Mouse (Mus musculus): ENCODE data around the gene Acaca.

Acaca gene

DNA sequence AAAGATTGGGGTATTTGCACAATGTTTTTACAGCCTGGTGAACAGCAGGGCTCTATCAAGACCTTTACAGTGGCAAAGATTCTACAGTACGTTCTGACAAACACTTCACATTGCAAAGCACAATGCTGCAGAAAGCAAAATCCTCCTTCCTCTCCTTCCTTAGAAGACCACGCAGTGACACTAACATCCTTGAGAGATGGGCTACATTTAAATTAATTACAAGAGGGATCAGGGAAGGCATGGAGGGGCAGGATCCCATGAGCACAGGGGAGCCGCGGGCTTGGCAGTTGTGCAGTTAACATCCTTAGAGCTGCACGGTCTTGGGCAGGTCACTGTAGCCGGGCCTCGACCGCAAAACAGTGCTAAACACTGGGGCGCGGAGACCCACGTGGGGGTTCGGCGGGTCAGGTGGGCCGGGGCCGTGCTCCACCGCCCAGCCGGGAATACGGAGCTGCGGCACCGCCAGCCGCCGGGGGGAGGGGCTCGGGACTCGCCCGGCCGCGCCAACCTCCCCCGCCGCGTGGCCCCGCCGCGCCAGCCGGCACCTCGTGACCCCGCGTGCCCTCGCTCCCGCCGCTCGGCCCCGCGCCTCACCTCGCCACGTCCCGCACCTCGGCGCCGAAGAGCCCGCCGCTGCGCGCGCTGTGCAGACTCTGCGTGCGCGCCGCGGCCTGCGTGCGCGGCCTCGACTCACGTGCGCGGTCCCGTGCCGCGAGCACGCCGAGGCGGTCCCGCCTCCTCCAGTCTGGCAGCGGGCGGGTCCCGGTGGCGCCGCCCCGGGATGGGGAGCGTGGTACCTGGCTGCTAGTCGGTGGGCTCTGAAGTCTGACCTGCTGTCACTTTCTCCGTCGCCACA lies at the start of gene Acaca, which contains the start of gene Tada2a:
Gene Acaca (plus strand): TSS at position 730 of the 856 bp plus-strand sequence.
Gene Tada2a (minus strand): TSS at position 658 of the 856 bp plus-strand sequence.
- DNase-seq (ENCODE audit: low read depth, low spot score): peak; percentile 38

DNA sequence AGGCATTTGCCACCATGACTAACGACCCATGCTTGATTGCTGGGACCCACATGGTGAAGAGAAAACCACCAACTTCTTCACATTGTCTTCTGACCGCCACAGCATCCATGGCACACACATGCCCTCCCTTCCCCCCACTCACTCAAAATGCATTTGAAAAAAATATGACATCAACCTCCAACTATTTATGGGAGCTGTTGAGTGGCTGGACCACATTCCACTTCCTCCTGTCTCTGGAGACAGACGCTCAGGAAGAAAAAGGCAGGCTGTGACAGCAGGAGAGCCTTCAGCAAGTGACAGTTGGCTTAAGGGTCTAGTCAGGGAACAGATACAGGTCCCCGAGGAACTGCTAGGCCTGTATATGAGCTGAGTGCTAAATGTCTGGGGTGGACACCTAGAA lies 49.6 kb upstream of the Acaca start:
- no peak for DNase-seq (ENCODE audit: low read depth, low spot score)

DNA sequence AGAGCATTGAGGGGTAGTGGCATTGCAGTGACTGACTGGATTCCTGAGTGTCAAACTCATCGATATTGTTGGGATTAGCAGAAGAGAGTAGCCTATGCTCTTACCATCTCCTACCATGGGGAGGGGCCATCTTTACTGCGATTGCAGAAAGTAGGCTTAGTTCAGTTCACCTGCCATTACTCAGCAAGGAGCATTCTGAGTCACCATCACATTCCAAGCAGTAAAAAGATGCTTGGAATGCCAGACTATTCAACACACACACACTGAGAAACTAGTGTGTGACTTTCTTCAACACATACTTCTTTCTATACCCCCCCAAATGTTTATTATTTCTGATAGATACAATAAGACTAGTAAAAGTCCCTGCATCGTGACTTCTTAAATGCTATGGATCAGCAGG lies 49.1 kb upstream of the Acaca start:
- DNase-seq (ENCODE audit: low read depth, low spot score): no peak

DNA sequence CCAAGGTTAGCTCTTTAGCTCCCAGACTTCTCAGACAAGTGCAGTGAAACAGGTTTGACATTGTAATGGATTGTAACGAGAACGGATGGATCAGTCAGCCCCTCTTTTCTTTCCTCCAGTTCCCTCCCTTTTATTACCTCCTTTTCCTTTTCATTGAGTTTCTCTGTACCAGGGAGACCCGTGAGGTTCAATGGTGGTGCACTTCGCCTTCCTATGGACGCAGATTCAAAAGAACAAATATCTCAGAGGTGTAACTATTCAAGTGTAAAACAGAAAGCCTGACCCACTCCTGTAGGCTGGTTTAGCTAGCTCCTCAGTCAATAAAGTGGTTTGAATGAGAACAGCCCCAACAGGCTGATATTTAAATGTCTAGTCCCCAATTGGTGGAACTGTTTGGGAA lies 47.6 kb upstream of the Acaca start:
- no peak for DNase-seq (ENCODE audit: low read depth, low spot score)

DNA sequence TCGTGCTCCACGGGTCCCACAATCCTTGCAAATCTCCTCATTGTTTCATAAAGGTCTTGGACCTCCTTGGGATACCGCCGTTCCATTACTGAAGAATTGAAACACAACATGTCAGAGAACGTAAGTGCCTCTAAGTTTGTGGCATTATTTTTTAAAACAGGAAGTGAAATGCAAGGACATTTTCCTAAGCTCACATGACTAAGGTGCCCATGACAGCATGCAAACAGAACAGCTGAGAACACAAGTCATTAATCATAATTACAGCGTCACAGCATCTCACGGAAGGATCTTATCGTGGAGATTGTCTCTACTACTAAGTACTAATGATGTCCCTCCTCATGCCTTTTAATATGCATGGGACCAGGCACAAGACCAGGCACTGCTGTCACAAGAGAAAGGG lies 38.9 kb upstream of the Acaca start:
- DNase-seq (ENCODE audit: low read depth, low spot score): no peak

DNA sequence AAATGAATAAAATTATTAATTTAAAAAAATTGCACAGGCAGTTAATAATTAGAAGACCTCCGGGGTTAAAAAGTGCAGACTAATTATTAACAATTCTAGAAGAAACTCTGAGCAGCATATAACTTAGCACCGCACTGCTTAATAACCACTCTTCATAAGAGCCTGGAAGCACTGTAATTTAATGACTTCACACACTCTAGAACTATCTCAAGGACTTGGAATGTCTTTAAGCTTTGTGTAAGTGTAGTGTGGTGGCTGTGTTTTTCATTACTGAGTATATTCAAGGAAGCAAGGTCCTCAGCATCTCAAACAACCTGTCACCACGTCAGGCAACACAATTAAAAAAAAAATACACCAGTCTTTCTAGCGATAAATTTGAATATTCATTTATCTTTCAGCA lies 34.4 kb upstream of the Acaca start:
- no peak for DNase-seq (ENCODE audit: low read depth, low spot score)

DNA sequence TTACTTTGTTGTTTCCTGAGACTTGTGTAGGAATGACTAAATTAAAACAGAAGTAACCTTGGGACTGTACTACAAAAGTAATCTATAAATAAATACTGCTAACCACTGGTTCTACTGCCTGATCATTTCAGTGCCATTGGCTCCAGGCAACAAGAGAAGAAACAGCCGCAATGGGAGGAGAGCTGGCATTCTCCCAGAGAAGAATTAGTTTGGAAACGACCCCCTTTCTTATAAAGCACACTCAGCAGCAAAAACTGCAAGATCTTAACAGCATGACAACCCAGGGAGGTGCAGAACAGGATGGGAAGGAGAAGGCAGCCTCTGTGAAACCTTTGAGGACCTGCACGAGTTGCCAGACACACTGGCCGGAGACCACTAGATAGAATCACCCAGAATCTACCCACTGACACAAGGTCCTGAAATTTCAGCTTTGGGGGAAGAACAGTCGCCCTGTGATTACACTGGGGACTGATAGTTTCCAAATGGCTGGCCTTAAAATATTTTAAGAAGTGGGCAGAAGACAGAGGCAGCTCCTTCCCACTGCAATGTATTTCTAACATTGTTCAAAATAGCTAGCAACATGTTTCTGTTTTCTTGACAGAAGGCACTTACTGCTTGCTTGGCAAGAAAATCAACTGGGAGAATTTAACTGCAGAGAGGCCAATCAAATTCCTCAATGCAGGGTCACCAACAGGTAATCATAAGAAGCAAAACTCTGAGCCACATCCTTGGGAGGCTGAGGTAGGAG lies 32.0 kb upstream of the Acaca start:
- no peak for DNase-seq (ENCODE audit: low read depth, low spot score)

DNA sequence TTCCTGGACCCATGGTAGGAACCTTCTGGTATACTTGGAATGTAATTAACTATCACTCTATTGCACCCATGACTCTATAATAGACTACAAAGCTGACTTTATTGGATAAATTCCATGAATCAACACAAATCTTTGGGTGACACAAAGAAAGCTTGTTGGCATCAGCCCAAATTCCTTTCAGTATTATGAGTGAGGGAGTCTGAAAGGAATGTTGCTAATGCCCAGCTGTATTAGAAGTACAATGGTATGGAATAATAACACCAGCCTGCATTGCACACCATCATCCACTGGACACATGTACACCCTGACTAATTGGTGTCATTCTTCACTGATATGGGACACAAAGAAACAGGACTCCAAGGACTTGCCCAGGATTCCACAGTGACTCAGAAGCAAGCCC lies 28.3 kb upstream of the Acaca start:
- no peak for DNase-seq (ENCODE audit: low read depth, low spot score)

DNA sequence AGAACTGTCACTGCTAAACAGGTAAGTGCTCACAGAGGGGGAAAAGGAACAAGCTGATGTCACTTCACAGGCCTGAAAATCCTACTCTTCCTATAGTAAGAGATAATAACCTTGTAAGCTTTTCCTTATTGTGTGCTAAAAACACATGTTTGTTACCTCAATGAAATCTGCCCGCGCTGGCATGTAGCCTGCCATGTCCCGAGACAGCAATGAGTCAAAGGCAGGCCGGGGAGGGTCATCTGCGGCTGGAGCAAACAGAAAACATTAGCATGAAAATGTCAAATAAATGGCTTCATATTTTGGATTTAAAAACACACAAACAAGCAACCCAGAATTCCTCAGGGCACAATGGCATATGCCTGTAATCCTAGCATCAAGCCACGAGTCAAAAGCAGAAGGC lies 25.4 kb upstream of the Acaca start:
- DNase-seq (ENCODE audit: low read depth, low spot score): no peak

DNA sequence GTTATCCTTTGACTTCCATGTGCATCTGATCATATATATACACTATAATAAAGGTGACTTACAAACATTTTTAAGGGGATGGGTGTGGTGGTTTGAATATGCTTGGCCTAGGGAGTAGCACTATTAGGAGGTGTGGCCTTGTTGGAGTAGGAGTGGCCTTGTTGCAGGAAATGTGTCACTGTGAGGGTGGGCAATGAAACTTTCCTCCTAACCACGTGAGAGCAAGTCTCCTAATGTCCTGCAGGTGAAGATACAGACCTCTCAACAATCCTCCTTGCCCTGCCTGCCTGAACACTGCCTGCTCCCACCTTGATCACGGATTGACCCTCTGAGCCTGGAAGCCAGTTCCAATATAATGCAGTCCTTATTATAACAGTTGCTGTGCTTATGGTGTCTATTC lies 22.3 kb upstream of the Acaca start:
- no peak for DNase-seq (ENCODE audit: low read depth, low spot score)

DNA sequence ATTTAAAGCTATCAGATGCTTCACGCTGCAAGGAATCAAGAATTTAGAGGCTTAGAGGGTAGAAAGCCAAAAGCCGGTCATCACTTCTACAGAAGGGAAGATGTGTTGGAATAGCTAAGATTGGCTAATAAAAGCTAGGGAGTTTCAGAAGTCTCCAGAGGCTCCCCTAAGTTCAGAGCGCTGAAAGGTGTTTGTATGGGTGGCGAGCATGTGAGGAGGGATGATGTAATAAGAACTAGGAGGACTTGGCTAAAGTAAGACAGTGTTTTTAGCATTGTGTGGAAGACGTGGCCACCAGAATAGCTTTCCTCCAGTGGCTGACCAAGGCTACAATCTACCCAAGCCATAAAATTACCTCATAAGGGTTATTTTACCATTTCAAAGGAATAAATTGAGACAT lies 15.8 kb upstream of the Acaca start:
- no peak for DNase-seq (ENCODE audit: low read depth, low spot score)

DNA sequence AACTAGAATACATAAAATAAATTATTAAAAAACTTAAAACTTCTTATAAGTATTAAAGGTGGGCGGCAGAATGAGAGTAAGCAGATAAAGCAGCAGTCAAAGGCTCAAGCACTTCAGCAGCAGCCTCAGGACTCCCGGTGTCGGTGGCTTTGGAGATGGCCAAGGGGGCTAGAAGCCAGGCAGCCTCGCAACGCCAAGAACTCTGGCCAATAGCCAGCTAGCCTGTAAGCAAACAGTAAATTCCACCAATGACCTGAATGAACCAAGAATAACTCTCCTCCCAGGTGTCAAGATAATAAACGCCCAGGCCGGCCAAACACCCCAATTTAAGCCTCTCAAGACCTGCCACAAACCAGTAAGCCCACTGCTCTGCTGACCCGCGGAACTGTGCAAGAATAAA lies 13.8 kb upstream of the Acaca start:
- no peak for DNase-seq (ENCODE audit: low read depth, low spot score)

DNA sequence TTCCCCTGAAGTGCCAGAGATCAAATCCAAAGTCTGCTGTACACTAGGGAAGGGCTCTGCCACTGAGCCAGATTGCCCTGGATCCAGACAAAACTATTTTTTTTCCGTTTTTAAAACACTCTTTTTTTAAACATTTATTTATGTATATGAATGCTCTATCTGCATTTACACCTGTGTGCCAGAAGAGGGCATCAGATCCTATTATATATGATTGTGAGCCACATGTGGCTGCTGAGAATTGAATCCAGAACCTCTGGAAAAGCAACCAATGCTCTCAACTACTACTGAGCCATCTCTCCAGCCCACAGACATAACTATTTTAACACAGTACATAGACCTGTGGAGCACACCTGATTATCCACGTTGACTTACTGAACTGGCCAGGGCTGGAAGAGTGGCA lies 13.3 kb upstream of the Acaca start:
- DNase-seq (ENCODE audit: low read depth, low spot score): no peak

DNA sequence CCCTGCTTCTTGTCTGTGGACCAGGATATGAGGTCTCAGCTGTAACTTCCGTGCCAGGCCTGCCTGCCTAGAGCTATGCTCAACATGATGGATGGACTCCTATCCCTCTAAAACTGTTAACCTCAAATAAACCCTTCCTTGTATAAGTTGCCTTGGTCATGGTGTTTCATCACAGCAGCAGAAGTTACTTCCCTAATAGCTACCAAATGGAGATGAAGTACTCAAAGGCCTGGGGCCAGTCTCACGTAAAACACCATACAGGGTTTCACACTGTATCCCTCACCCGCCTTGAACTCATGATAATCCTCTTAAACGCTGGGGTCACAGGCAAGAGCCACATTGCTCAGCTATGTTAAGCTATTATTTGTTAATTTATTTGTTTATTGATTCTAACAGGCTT lies 12.0 kb upstream of the Acaca start:
- no peak for DNase-seq (ENCODE audit: low read depth, low spot score)

DNA sequence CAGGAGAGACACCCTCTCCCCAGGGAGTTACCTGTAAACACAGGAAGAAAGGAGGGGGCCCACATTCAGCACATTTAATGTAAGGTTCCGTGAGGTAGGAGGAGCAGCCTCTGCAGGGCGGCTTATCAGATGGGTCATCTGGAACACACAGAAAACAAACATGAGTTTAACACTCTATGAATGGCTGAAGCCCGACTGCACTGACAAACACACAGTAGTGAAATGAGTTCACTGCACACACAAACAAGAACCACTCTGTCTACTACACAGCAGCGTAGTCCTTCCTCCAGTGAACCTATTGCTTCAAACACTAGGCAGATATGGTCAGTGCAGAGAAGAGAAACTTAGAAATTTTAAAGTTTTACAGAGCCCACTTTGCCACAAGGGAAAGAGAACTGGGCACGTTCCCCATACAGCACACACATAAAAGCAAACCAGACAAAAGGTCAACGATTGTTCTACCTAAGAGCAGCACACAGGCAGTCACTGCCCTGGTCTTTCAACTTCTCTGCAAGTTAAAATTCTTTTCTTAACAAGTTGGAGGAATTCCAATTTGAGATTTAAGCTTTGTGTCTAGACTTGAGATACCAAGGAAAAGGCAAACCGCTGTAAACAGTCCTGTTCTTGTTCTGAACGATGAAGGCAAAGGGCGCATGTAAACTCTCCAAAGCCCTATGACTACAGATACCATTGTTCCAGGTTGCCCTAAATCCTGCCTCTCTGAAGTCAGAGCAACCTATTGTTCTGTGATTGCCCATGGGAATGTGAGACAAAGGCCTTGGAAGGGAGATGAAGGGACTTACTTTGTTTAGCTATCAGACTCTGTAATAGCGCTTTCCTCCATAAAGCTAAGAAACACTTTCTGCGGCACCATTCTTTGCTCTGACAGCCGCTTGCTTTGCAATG lies 8.2 kb upstream of the Acaca start:
- DNase-seq (ENCODE audit: low read depth, low spot score): no peak

DNA sequence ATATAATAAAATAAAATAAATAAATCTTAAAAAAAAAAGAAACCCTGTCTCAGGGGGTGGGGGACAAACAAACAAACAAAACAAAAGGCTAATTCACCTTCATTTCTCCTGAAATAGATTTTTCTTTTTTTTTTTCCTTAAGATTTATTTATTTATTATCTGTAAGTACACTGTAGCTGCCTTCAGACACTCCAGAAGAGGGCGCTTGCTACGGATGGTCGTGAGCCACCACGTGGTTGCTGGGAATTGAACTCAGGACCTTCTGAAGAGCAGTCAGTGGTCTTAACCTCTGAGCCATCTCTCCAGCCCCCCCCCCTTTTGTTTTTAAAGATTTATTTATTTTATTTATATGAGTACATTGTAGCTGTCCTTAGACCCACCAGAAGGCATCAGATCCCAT lies 1.5 kb upstream of the Acaca start:
- DNase-seq (ENCODE audit: low read depth, low spot score): no peak

DNA sequence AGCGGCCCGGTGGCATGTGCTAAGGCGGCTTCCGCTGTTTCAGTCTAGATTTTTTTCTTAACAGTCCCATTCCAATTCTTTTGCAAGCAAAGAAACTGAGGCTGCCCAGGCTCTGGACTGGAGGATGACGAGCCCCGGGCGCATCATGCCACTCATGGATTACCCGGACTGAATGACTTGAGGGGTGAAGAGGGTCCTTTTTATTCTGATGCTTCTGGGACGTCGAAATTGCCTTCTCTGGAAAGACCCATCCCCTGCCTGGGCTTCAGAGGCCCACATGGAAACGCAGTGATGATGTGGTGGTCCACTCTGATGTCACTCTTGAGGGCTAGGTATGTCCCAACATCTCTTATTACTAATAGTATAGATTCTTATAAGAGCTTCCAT lies 320 bp downstream of the Acaca start:
- no peak for DNase-seq (ENCODE audit: low read depth, low spot score)

DNA sequence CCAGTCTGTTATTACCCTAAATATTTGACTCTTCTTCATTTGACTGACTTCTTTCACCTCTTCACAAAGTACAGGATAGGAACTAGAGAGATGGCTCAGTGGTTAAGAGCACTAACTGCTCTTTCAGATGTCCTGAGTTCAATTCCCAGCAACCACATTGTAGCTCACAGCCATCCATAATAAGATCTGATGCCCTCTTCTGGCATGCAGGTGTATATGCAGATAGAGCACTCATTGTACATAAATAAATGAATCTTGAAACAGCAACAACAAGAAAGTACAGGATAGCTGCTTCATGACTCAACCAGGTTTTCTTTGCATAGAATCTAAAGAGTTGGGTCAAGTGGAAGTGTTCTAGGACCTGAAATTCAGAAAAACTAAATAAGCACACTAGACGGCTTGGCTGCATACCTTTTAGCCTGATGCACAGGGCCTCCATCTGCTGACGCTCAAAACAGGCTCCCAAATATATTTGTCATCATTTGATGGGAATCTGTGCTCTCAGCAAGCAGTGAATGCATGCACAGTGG lies 4.9 kb downstream of the Acaca start:
- no peak for DNase-seq (ENCODE audit: low read depth, low spot score)

DNA sequence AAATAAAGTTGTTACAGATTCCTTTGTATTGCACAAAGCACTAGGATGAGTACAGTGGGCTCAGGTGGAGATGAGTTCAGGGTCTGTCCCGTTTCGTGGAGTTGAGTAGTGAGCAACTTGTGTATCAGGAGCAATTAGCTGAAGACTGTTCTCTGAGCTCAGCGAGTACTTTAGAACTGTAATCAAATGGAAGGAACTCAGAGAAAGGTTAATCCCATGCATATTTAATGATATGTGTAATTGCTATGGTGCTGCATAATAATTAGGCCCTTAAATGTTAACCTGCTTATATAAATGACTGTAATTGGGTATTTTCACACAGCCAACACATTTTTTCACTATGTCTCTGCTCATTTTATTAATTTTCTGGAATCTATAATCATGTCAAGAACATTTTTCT lies 7.0 kb downstream of the Acaca start:
- no peak for DNase-seq (ENCODE audit: low read depth, low spot score)

DNA sequence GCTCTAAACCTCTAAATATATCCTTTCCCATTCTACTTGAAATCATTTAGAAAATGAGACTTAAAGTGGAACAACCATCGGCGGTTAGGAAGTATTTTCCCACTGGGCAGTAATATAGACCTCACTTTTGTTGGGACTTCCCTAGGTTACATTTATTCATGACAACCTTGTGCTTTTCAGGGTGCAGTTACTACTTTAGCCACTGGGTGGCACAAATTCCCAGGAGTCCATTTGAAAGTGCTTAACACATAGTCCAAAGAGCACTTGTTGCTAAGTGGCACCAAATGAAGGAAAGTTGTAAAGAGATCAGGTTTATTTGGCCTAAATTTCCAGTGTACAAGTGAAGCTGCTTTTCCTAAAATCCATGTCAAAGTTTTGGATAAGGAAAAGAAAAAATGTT lies 12.3 kb downstream of the Acaca start:
- DNase-seq (ENCODE audit: low read depth, low spot score): no peak

DNA sequence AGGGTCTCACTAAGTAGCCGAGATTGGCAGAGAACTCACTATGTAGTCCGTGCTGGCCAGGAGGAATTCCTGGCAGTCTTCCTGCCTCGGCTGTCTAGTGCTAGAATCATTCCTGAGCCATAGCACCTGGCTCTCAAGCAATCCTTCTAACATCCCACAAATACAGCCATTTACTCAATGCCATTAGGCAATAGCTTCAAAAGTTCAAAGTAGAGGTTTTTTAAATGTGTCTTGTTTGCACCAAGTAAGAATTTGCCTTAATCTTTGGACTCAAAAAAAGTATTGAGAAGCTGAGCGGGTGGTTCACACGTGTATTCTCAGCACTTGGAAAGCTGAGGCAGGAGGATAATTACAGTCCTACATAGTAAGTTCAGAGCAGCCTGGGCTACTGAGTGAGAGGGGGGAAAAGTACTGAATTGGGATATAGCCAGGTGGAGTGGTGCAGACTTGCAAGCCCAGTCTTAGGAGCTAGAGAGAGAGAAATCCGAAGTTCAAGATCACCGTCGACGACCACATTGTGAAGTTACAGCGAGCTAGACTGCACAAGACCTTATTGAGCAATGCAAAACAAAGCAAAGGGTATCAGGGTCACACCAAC lies 15.8 kb downstream of the Acaca start:
- no peak for DNase-seq (ENCODE audit: low read depth, low spot score)

All from telencephalon, adult 2 months (tissue).